In genomic region chrX:137667011-137667410, GRCm38 (mm10) we compare ENCODE assay signal across 10 mouse cellular contexts.
DNase-seq lines count a peak whose midpoint lies in the region; ATAC-seq and TF ChIP-seq lines count a peak whose summit lies in the region.
"Had no signal": no experiment of that assay in that cellular context is flagged by ENCODE, and none has a peak within 500 bp of the region (broad histone marks: within the 10 kb centered on the region; RNA-seq: fewer than 3 reads in every experiment).

No protein-coding gene starts in this region.

- H3K4me3 ChIP-seq in liver, adult 2 months (ENCODE audit: insufficient read depth, low read depth, low read length): no peak overlapping the region
- H3K4me3 ChIP-seq in liver, embryonic 11.5 days (ENCODE audit: low read depth, low read length): no peak overlapping the region
- H3K4me3 ChIP-seq: embryonic facial prominence, embryonic 15.5 days; neural tube, embryonic 13.5 days had no signal

- no peak for TF ChIP-seq POLR2A in liver, adult 2 months (IDR thresholded peaks at IDR 0.05; ENCODE audit: extremely low read depth, insufficient read depth, low read length)

- ATAC-seq in frontal cortex, adult (ENCODE audit: low TSS enrichment): peak; percentile 65; the same call in 1 of the 2 replicates
- ATAC-seq in liver, embryonic 11.5 days (replicated peaks; ENCODE audit: low FRiP score): no peak

- no peak overlapping the region for H3K27ac ChIP-seq in liver, adult 2 months (replicated peaks; ENCODE audit: insufficient read depth, low read depth, low read length)
- H3K27ac ChIP-seq in liver, embryonic 11.5 days (ENCODE audit: low read depth, low read length): no peak overlapping the region
- H3K27ac ChIP-seq: embryonic facial prominence, embryonic 15.5 days; neural tube, embryonic 13.5 days had no signal

- 8% methylated on average over 2 of the region's 2 CpGs for WGBS in liver, adult 2 months
- 37% methylated on average over 2 of the region's 2 CpGs for WGBS in liver, embryonic 11.5 days

- H3K27me3 ChIP-seq in liver, adult 2 months (ENCODE audit: control insufficient read depth, insufficient read depth, low read length): no peaks in the 10 kb centered on the region
- no peaks in the 10 kb centered on the region for H3K27me3 ChIP-seq in liver, embryonic 11.5 days (replicated peaks; ENCODE audit: control insufficient read depth, insufficient read depth, low read length)
- H3K27me3 ChIP-seq: embryonic facial prominence, embryonic 15.5 days; neural tube, embryonic 13.5 days had no signal

- H3K36me3 ChIP-seq in liver, adult 2 months (ENCODE audit: control insufficient read depth, insufficient read depth, low read length): no peaks in the 10 kb centered on the region
- H3K36me3 ChIP-seq in liver, embryonic 11.5 days (ENCODE audit: control insufficient read depth, insufficient read depth, low read length): no peaks in the 10 kb centered on the region
- H3K36me3 ChIP-seq: embryonic facial prominence, embryonic 15.5 days; neural tube, embryonic 13.5 days had no signal

- H3K79me2 ChIP-seq in liver, adult 2 months (ENCODE audit: control insufficient read depth, insufficient read depth, low read length): no peaks in the 10 kb centered on the region

- H3K4me2 ChIP-seq in liver, embryonic 11.5 days: no peak overlapping the region
- H3K4me2 ChIP-seq: embryonic facial prominence, embryonic 15.5 days; neural tube, embryonic 13.5 days had no signal

- no peaks in the 10 kb centered on the region for H3K4me1 ChIP-seq in liver, adult 2 months (ENCODE audit: control insufficient read depth, insufficient read depth, low read length)
- H3K4me1 ChIP-seq in liver, embryonic 11.5 days (replicated peaks; ENCODE audit: control insufficient read depth, insufficient read depth, low read length): no peaks in the 10 kb centered on the region
- H3K4me1 ChIP-seq: embryonic facial prominence, embryonic 15.5 days; neural tube, embryonic 13.5 days had no signal

- H3K9me3 ChIP-seq in liver, embryonic 11.5 days (ENCODE audit: control insufficient read depth, low read length): no peaks in the 10 kb centered on the region
- H3K9me3 ChIP-seq: embryonic facial prominence, embryonic 15.5 days; neural tube, embryonic 13.5 days had no signal

- TF ChIP-seq CTCF in liver, adult 2 months (IDR thresholded peaks at IDR 0.05; ENCODE audit: low read depth, low read length): no peak

- H3K9ac ChIP-seq in liver, adult 2 months (ENCODE audit: low read depth, low read length): no peak overlapping the region
- no peak overlapping the region for H3K9ac ChIP-seq in liver, embryonic 11.5 days (ENCODE audit: low read depth, low read length)
- H3K9ac ChIP-seq: embryonic facial prominence, embryonic 15.5 days; neural tube, embryonic 13.5 days had no signal

- DNase-seq in frontal cortex, postnatal 14 days (ENCODE audit: low spot score in 2 of 2): no peak
- peak; percentile 8 for DNase-seq in liver, adult 2 months (ENCODE audit: extremely low read depth, low read depth, low spot score)
- DNase-seq in liver, embryonic 11.5 days (ENCODE audit: low spot score): no peak
- peak; percentile 3 for DNase-seq in R1 (ENCODE audit: low read depth, low spot score)
- peak; percentile 3 for DNase-seq in lung, postnatal 36 days
- DNase-seq in spleen, postnatal 4 days (ENCODE audit: low spot score in 2 of 2): no peak
- no peak for DNase-seq in cerebellum, adult 9-10 months

Comparison
In these comparisons a context has a peak if more than half of its experiments do, and no peak if none do; other contexts are left out.
1. DNase-seq: peak in liver, adult 2 months (single experiment), R1 (single experiment) and lung, postnatal 36 days (single experiment); none in frontal cortex, postnatal 14 days (0 of 2), liver, embryonic 11.5 days (single experiment), spleen, postnatal 4 days (0 of 2) and cerebellum, adult 9-10 months (single experiment).